ENCODE assay signal across 10 mouse cellular contexts in genomic region chr5:92553939-92554338, GRCm38 (mm10). TPM values are rescaled to one million over a fixed set of nuclear protein-coding genes. Genes with fewer than 3 reads are reported as not detected.
A peak's percentile ranks its signal among the peaks of the same experiment; 100 is the strongest.
DNase-seq lines count a peak whose midpoint lies in the region; ATAC-seq and TF ChIP-seq lines count a peak whose summit lies in the region.
"Had no signal": no experiment of that assay in that cellular context is flagged by ENCODE, and none has a peak within 500 bp of the region (broad histone marks: within the 10 kb centered on the region; RNA-seq: fewer than 3 reads in every experiment).

No protein-coding gene starts in this region.

- TF ChIP-seq CTCF in kidney, postnatal 0 days (IDR thresholded peaks at IDR 0.05; ENCODE audit: low read depth), result peak; percentile 43; the same call in 1 of the 2 replicates

- no peaks in the 10 kb centered on the region for H3K4me1 ChIP-seq in kidney, postnatal 0 days (replicated peaks; ENCODE audit: insufficient read depth, low read length)
- 0 out of 4 replicates have a peak, but pooled peaks cover 0 to 2% of the 10 kb centered on the region in 2 experiments for H3K4me1 ChIP-seq in ES-E14 (ENCODE audit: control insufficient read depth in 2 of 2, insufficient read depth in 2 of 2, low read length in 2 of 2, poor library complexity in 1 of 2)
- no peaks in the 10 kb centered on the region for H3K4me1 ChIP-seq in heart, embryonic 10.5 days

- 69% methylated on average over 3 of the region's 3 CpGs for WGBS in kidney, postnatal 0 days
- WGBS in heart, embryonic 10.5 days, result 70% methylated on average over 3 of the region's 3 CpGs

- no peaks in the 10 kb centered on the region for H3K9me3 ChIP-seq in kidney, postnatal 0 days (replicated peaks; ENCODE audit: low read length)
- no peaks in the 10 kb centered on the region for H3K9me3 ChIP-seq in ES-E14 (ENCODE audit: control insufficient read depth, insufficient read depth, low read depth, low read length)
- no peaks in the 10 kb centered on the region for H3K9me3 ChIP-seq in heart, embryonic 10.5 days

- H3K9ac ChIP-seq in kidney, postnatal 0 days (ENCODE audit: low read depth, low read length), result no peak overlapping the region
- H3K9ac ChIP-seq in ES-E14 (ENCODE audit: insufficient read depth, low read depth, low read length, poor library complexity, severe bottlenecking), result no peak overlapping the region
- H3K9ac ChIP-seq: hindbrain, embryonic 14.5 days had no signal

- ATAC-seq in kidney, postnatal 0 days (replicated peaks; ENCODE audit: low FRiP score, low read depth), result no peak
- ATAC-seq: activated CD4-positive, CD25-positive, alpha-beta regulatory T cell, adult 4 months had no signal

- H3K36me3 ChIP-seq in kidney, postnatal 0 days (ENCODE audit: insufficient read depth, low read length), result no peaks in the 10 kb centered on the region
- H3K36me3 ChIP-seq in ES-E14 (ENCODE audit: control insufficient read depth, insufficient read depth, low read length, poor library complexity, severe bottlenecking), result no peaks in the 10 kb centered on the region
- no peaks in the 10 kb centered on the region for H3K36me3 ChIP-seq in heart, embryonic 10.5 days

- no peaks in the 10 kb centered on the region for H3K27me3 ChIP-seq in kidney, postnatal 0 days (ENCODE audit: insufficient read depth, low read length)
- H3K27me3 ChIP-seq in heart, embryonic 10.5 days (ENCODE audit: insufficient read depth, poor library complexity, severe bottlenecking), result no peaks in the 10 kb centered on the region

- no peak for DNase-seq in kidney, postnatal 0 days (ENCODE audit: low spot score)
- no peak for DNase-seq in kidney, adult 11 months
- DNase-seq in A20 (ENCODE audit: low read depth, low spot score), result peak; percentile 52
- peak; percentile 40 for DNase-seq in ES-E14 (ENCODE audit: low read depth, low spot score)
- DNase-seq in lung, postnatal 36 days, result peak; percentile 31
- no peak for DNase-seq in heart, embryonic 10.5 days (ENCODE audit: low spot score)
- DNase-seq in cerebellum, adult 9-11 months, result no peak

- in situ Hi-C loops in ES-E14 (cut with MboI; ENCODE audit: low sequenced_read_pairs in 2 of 2, unreplicated experiment in 2 of 2), result no loop called here

- H3K4me2 ChIP-seq in kidney, postnatal 0 days (ENCODE audit: low read length), result no peak overlapping the region
- H3K4me2 ChIP-seq: hindbrain, embryonic 14.5 days had no signal

- H3K27ac ChIP-seq in kidney, postnatal 0 days, result no peak overlapping the region
- no peak overlapping the region for H3K27ac ChIP-seq in ES-E14 (ENCODE audit: insufficient read depth, low read depth, low read length, poor library complexity, severe bottlenecking)
- no peak overlapping the region for H3K27ac ChIP-seq in heart, embryonic 10.5 days
- H3K27ac ChIP-seq: hindbrain, embryonic 14.5 days had no signal

- H3K4me3 ChIP-seq in kidney, postnatal 0 days (replicated peaks; ENCODE audit: low read depth, low read length), result no peak overlapping the region
- H3K4me3 ChIP-seq in ES-E14 (ENCODE audit: insufficient read depth in 1 of 2, low read depth in 1 of 2, low read length in 2 of 2, poor library complexity in 1 of 2, severe bottlenecking in 1 of 2), result no peak overlapping the region
- H3K4me3 ChIP-seq in heart, embryonic 10.5 days, result no peak overlapping the region
- H3K4me3 ChIP-seq: erythroblast, embryonic 14.5 days had no signal

TF ChIP-seq in ES-E14, 5 proteins besides CTCF, POLR2A, EP300 and RAD21:
- peak; percentile 72 for TF ChIP-seq ZC3H11A (IDR thresholded peaks at IDR 0.05; ENCODE audit: borderline replicate concordance, low read depth, low read length)
- TF ChIP-seq MAFK (IDR thresholded peaks at IDR 0.05; ENCODE audit: insufficient read depth, low read depth, low read length), result peak; percentile 21; the same call in 1 of the 2 replicates
- TF ChIP-seq HCFC1 (IDR thresholded peaks at IDR 0.05; ENCODE audit: borderline replicate concordance, insufficient read depth, low read length), result no peak
TF ChIP-seq in ES-E14: peak in this region for 2.

RNA-seq across cellular contexts. Expression of gene Fam47e, which starts 0.9 kb away (rescaled TPM):
- polyA plus RNA-seq in kidney, postnatal 0 days (2015; fragmentation: Nextera tagmentation; extraction: Ambion mirVana), result 0.19 and 0.25 TPM in 2 replicates
- total RNA-seq in ES-E14 (2012; rRNA removed), result not detected in 2 replicates
- polyA plus RNA-seq in heart, embryonic 10.5 days (2016; fragmentation: Nextera tagmentation; extraction: Ambion mirVana), result not detected in 2 replicates
- polyA plus RNA-seq: activated CD4-positive, CD25-positive, alpha-beta regulatory T cell, adult 4 months; erythroblast, embryonic 14.5 days had no signal

RNA-seq across cellular contexts. Expression of gene Scarb2, which starts 47.3 kb away (rescaled TPM):
- 9.1 and 10.2 TPM in 2 replicates for polyA plus RNA-seq in kidney, postnatal 0 days (2015; fragmentation: Nextera tagmentation; extraction: Ambion mirVana)
- total RNA-seq in ES-E14 (2012; rRNA removed), result 39.0 and 89.0 TPM in 2 replicates
- polyA plus RNA-seq in heart, embryonic 10.5 days (2016; fragmentation: Nextera tagmentation; extraction: Ambion mirVana), result 8.3 and 12.1 TPM in 2 replicates

RNA-seq across cellular contexts. Expression of gene Stbd1, which starts 48.9 kb away (rescaled TPM):
- polyA plus RNA-seq in kidney, postnatal 0 days (2015; fragmentation: Nextera tagmentation; extraction: Ambion mirVana), result 25.7 and 27.8 TPM in 2 replicates
- 3.0 and 4.1 TPM in 2 replicates for total RNA-seq in ES-E14 (2012; rRNA removed)
- polyA plus RNA-seq in heart, embryonic 10.5 days (2016; fragmentation: Nextera tagmentation; extraction: Ambion mirVana), result 45.2 and 75.6 TPM in 2 replicates

Comparison
In these comparisons a context has a peak if more than half of its experiments do, and no peak if none do; other contexts are left out.
1. DNase-seq: peak in A20 (single experiment), ES-E14 (single experiment) and lung, postnatal 36 days (single experiment); none in kidney, postnatal 0 days (single experiment), kidney, adult 11 months (single experiment), heart, embryonic 10.5 days (single experiment) and cerebellum, adult 9-11 months (single experiment).